Comparison of ENCODE assay signal across 22 mouse cellular contexts in genomic region chr1:192525711-192526350, GRCm38 (mm10).
DNase-seq lines count a peak whose midpoint lies in the region; ATAC-seq and TF ChIP-seq lines count a peak whose summit lies in the region.
"Had no signal": no experiment of that assay in that cellular context is flagged by ENCODE, and none has a peak within 500 bp of the region (broad histone marks: within the 10 kb centered on the region; RNA-seq: fewer than 3 reads in every experiment).

No protein-coding gene starts in this region.

- no peak for ATAC-seq in intestine, postnatal 0 days
- no peak for ATAC-seq in intestine, embryonic 15.5 days
- ATAC-seq in lung, embryonic 14.5 days (ENCODE audit: insufficient read depth): no peak
- ATAC-seq: activated CD4-positive, CD25-positive, alpha-beta regulatory T cell, adult 4 months; forebrain, embryonic 14.5 days; intestine, embryonic 16.5 days; midbrain, embryonic 15.5 days had no signal

- TF ChIP-seq POLR2A in cortical plate, adult 2 months (IDR thresholded peaks at IDR 0.05; ENCODE audit: extremely low read depth, insufficient read depth, low read length): no peak

- H3K4me3 ChIP-seq in intestine, postnatal 0 days (ENCODE audit: low read depth, low read length): no peak overlapping the region
- H3K4me3 ChIP-seq in intestine, embryonic 15.5 days (replicated peaks): no peak overlapping the region
- no peak overlapping the region for H3K4me3 ChIP-seq in lung, embryonic 14.5 days (ENCODE audit: low read depth, low read length)
- H3K4me3 ChIP-seq in cortical plate, adult 2 months (ENCODE audit: insufficient read depth, low read length): no peak overlapping the region
- H3K4me3 ChIP-seq: limb, embryonic 12.5 days; liver, embryonic 15.5 days; midbrain, embryonic 15.5 days; neural tube, embryonic 13.5 days had no signal

- TF ChIP-seq CTCF in intestine, postnatal 0 days (IDR thresholded peaks at IDR 0.05; ENCODE audit: low read depth): 0 out of 2 replicates have a peak, but pooled peaks have one; percentile 9
- 0 out of 2 replicates have a peak, but pooled peaks have one; percentile 2 for TF ChIP-seq CTCF in lung, embryonic 14.5 days (IDR thresholded peaks at IDR 0.05; ENCODE audit: low read depth)
- TF ChIP-seq CTCF in cortical plate, adult 2 months (IDR thresholded peaks at IDR 0.05; ENCODE audit: extremely low read depth, insufficient read depth, low read length): 0 out of 2 replicates have a peak, but pooled peaks have one; percentile 9

- H3K27me3 ChIP-seq in intestine, postnatal 0 days (replicated peaks; ENCODE audit: control insufficient read depth, insufficient read depth, low read length): no peaks in the 10 kb centered on the region
- H3K27me3 ChIP-seq in intestine, embryonic 15.5 days (replicated peaks): no peaks in the 10 kb centered on the region
- no peaks in the 10 kb centered on the region for H3K27me3 ChIP-seq in lung, embryonic 14.5 days (ENCODE audit: insufficient read depth, low read length)
- H3K27me3 ChIP-seq: limb, embryonic 12.5 days; liver, embryonic 15.5 days; midbrain, embryonic 15.5 days; neural tube, embryonic 13.5 days had no signal

- H3K9me3 ChIP-seq in intestine, postnatal 0 days (ENCODE audit: control insufficient read depth): no peaks in the 10 kb centered on the region
- no peaks in the 10 kb centered on the region for H3K9me3 ChIP-seq in intestine, embryonic 15.5 days
- H3K9me3 ChIP-seq in lung, embryonic 14.5 days (ENCODE audit: low read depth, low read length): no peaks in the 10 kb centered on the region
- H3K9me3 ChIP-seq: limb, embryonic 12.5 days; liver, embryonic 15.5 days; midbrain, embryonic 15.5 days; neural tube, embryonic 13.5 days had no signal

- 79% methylated on average over 14 of the region's 14 CpGs for WGBS in intestine, postnatal 0 days
- 73% methylated on average over 14 of the region's 14 CpGs for WGBS in intestine, embryonic 15.5 days
- 59% methylated on average over 14 of the region's 14 CpGs for WGBS in lung, embryonic 14.5 days

- no peak overlapping the region for H3K4me2 ChIP-seq in intestine, postnatal 0 days (replicated peaks; ENCODE audit: low read depth)
- no peak overlapping the region for H3K4me2 ChIP-seq in intestine, embryonic 15.5 days (replicated peaks)
- no peak overlapping the region for H3K4me2 ChIP-seq in lung, embryonic 14.5 days
- H3K4me2 ChIP-seq: heart, embryonic 11.5 days; limb, embryonic 12.5 days; liver, embryonic 15.5 days; midbrain, embryonic 15.5 days; neural tube, embryonic 13.5 days had no signal

- H3K4me1 ChIP-seq in intestine, postnatal 0 days (replicated peaks; ENCODE audit: control insufficient read depth, insufficient read depth, low read length): no peaks in the 10 kb centered on the region
- no peaks in the 10 kb centered on the region for H3K4me1 ChIP-seq in intestine, embryonic 15.5 days (replicated peaks)
- H3K4me1 ChIP-seq in lung, embryonic 14.5 days (ENCODE audit: insufficient read depth): no peaks in the 10 kb centered on the region
- no peaks in the 10 kb centered on the region; the same call in 1 of the 2 replicates for H3K4me1 ChIP-seq in cortical plate, adult 2 months (ENCODE audit: control insufficient read depth, insufficient read depth, low read length)
- H3K4me1 ChIP-seq: liver, embryonic 15.5 days had no signal

- H3K36me3 ChIP-seq in intestine, postnatal 0 days (ENCODE audit: control insufficient read depth, insufficient read depth): no peaks in the 10 kb centered on the region
- no peaks in the 10 kb centered on the region for H3K36me3 ChIP-seq in intestine, embryonic 15.5 days
- no peaks in the 10 kb centered on the region for H3K36me3 ChIP-seq in lung, embryonic 14.5 days (ENCODE audit: insufficient read depth)
- H3K36me3 ChIP-seq: G1E; limb, embryonic 12.5 days; liver, embryonic 15.5 days; midbrain, embryonic 15.5 days; neural tube, embryonic 13.5 days had no signal

- H3K9ac ChIP-seq in intestine, postnatal 0 days (ENCODE audit: low read depth, low read length): no peak overlapping the region
- H3K9ac ChIP-seq in intestine, embryonic 15.5 days: no peak overlapping the region
- no peak overlapping the region for H3K9ac ChIP-seq in lung, embryonic 14.5 days
- H3K9ac ChIP-seq: limb, embryonic 12.5 days; liver, embryonic 15.5 days; midbrain, embryonic 15.5 days; neural tube, embryonic 13.5 days had no signal

- no peak overlapping the region for H3K27ac ChIP-seq in intestine, postnatal 0 days (ENCODE audit: low read depth, low read length)
- H3K27ac ChIP-seq in intestine, embryonic 15.5 days: no peak overlapping the region
- H3K27ac ChIP-seq in lung, embryonic 14.5 days (ENCODE audit: low read depth): no peak overlapping the region
- H3K27ac ChIP-seq in cortical plate, adult 2 months (ENCODE audit: insufficient read depth, low read length): no peak overlapping the region
- H3K27ac ChIP-seq: limb, embryonic 12.5 days; liver, embryonic 15.5 days; midbrain, embryonic 15.5 days; neural tube, embryonic 13.5 days had no signal

- peak; percentile 52 for DNase-seq in cerebellum, adult 9-10 months
- no peak for DNase-seq in cerebellum, adult 11 months
- no peak for DNase-seq in lung, embryonic 14.5 days
- no peak for DNase-seq in lung, postnatal 10 days
- no peak for DNase-seq in frontal cortex, postnatal 10 days (ENCODE audit: low spot score in 2 of 2)
- DNase-seq: B cell, adult 2 months; gastrocnemius, postnatal 14 days; heart, postnatal 4 days; lung, postnatal 36 days; thymus, postnatal 36 days had no signal
